Mouse (Mus musculus): ENCODE results near the gene Slc44a2. TPM values are rescaled to one million over a fixed set of nuclear protein-coding genes. Genes with fewer than 3 reads are reported as not detected.

Slc44a2 gene
- total RNA-seq (2023), result 108 and 125 TPM in 2 replicates

DNA sequence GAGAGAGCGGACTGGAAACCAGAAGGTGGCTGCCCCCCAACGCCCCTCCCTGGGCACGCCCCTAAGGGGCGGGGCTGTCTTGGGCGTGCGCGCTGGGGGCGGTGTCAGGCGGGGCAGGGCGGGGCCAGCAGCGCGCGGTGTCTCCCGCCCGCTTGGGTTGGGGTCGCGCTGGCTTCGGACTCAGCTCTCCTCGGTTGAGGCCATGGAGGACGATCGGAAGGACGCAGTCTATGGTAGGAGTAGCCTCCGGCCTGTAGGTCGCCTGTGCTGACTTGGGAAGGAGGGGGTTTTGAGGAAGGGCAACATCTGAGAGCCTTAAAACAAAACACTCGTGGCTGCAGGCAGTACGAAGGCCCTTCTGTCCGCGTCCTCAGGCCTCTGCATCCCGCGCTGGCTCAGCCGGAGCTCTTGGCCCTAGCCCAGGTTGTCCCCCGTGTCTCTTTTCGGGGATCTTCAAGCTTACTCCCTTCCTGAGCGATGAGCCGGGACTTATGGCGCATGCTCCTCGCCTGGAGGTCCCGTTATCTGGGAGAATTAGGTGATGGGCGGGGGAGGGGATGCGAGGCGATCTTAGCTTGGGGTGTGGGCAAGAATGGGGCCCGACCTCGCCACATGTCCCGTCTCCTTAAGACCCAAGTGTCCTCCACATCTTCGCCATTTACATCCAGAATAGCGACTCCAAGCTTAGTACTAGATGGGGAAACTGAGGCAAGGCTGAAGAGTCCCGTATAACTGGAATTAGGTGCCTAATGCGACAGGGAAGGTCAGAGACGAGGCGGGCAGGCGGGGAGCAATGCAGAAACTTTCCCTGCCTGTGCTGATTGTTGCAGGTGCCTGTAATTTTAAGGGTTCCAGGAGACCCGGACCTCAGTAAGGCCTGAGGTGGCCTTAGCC, at the start of gene Slc44a2:
Gene Slc44a2 (plus strand): TSS at position 80 of the 894 bp plus-strand sequence.

DNA sequence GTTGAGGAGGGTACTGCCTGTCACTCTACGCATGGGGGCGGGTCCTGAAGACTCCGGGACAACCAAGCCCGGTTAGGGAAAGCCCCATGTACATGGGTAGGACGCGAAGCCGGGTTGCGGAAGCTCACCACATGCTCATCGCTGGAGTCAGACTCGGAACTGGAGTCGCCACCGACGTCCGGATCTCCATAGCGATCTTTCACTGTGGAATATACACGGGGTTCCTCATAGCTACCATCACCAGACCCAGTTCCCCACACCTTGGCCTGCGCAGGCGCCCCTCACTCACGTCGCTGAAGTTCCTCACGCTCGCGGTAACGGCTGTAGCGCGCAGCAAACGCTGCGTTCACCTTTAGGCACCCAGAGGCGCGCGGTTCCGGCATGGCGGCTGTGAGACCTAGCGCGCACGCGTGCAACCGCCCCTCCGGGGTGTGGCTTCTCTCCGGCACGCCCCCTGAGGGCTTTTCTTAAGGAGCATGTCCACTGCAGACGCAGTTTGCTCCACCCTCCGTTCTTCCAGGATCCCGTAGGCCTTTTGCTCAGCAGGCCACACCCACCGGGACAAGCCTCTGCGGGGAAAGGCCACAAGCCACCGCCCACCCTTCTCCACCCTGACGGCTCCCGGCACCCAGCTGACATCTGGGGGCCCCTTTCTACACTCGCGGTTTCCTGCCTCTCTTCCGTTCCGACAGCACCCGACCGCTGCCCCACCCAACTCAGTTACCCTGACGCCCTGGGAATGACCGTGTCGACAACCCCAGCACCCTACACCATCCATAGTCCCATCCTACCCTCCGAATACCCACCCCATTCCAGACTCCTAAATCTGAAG, 32.7 kb upstream of the Slc44a2 start, which contains the start of gene Kri1:
Gene Kri1 (minus strand): TSS at position 399 of the 832 bp plus-strand sequence.

DNA sequence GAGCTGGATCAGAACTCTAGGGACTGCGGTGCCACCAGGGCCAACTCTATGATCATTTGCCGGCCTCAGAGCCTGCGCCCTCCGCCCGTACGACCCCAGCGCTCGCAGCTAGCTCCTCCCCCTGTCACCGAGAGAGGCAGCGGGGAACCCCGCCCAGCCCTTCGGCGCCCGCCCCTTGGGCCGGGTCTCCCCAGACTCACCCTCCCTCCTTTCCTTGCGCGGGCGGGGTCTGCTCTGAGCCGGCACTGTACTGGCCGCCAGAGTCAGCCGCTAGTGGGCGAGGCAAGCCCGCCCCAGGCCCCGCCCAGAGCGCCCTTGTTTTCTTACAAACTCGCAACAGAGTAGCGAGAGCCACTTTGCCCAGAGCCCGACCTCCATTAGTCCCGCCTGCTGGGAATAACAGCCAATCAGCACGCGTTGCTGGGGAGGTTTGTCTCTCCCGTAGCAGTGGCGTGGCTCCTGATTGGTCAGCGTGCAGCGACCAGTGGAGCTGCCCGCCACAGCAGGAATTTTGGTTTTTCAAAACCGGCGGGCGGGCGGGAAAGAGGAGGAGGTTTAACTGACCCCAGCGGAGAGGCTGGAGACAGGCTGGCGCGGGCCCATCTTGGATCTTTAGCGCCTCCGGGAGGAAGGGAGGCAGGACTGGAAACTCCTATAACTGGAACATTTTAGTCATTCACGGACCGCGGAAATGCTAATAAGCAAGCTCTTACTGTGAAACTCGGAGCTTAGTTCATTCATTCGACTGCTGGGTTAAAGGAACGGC, 29.3 kb upstream of the Slc44a2 start, which contains the start of gene Cdkn2d:
Gene Cdkn2d (minus strand): TSS at position 386 of the 766 bp plus-strand sequence.

DNA sequence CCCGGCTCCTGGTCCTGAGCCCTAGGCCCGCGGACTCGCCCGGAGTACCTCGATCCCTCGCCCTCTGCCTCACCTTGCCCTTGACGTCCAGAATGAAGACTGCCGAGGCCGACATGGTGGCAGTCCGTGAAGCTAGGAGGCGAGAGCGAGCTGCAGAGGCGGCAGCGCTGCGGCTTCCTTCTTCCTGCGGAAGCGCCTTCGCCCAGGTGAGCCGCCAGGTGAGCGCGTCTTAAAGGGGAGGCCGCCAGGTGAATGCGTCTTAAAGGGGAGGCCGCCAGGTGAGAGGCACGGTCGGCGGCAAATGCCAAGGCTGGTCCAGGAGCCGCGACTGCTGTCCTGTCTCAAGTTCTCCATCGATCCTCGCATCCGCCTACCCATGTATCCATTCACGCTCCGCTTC, 8.4 kb upstream of the Slc44a2 start, which contains the start of gene Ap1m2:
Gene Ap1m2 (minus strand): TSS at position 204 of the 400 bp plus-strand sequence.

DNA sequence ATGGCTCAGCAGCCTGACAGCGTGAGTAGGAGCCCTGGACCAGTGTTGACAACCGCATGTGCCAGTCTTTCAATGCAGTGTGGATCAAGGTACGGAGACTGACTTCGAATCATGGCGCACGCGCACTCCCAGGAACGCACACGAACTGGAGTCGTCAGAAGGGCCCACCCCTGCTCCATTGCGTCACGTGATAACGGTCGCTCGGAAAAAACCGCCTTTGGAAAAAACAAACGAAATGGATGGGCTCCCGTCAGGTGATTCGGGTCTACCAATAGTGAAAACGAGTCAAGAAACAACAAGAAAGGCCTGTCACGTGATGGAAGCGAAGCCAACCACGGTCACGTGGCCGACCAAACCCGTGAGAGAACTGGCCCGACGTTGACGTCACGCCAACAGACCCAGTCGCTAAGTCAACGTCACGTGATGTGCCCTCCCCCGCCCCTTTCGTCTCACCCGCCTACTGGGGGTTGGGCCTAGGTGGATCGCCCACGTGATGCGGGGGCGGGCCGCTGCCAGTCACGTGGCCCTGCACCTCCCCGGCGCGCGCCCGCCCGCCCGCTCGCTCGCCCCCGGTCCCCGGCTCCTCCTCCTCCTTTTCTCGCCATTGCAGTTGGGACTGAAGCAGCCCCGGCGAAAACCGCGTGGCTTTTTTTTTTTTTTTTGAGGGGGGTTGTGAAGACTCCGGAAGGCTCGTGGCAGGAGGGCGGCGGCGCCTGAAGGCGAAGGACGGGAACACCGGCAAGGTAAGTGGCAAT, 47.0 kb downstream of the Slc44a2 start, which contains the start of gene Ilf3:
Gene Ilf3 (plus strand): TSS at position 515 of the 755 bp plus-strand sequence.

Other genes with a start within 250 kb of the Slc44a2 start
- 0.51 and 0.82 TPM in 2 replicates for gene Gm49373, start 247.6 kb upstream of the Slc44a2 start, total RNA-seq (2023)
- 5.1 and 13.1 TPM in 2 replicates for gene Fdx1l, start 247.1 kb upstream of the Slc44a2 start, total RNA-seq (2023)
- gene Gm38431, start 228.7 kb upstream of the Slc44a2 start, total RNA-seq (2023), result 2.6 and 6.7 TPM in 2 replicates
- 46.4 and 48.2 TPM in 2 replicates for gene Raver1, start 228.7 kb upstream of the Slc44a2 start, total RNA-seq (2023)
- gene Tyk2, start 189.5 kb upstream of the Slc44a2 start, total RNA-seq (2023), result 36.5 and 51.5 TPM in 2 replicates
- 67.0 and 69.7 TPM in 2 replicates for gene Cdc37, start 170.7 kb upstream of the Slc44a2 start, total RNA-seq (2023)
- gene Pde4a, start 155.0 kb upstream of the Slc44a2 start, total RNA-seq (2023), result 4.1 and 5.6 TPM in 2 replicates
- gene Keap1, start 81.3 kb upstream of the Slc44a2 start, total RNA-seq (2023), result 22.5 and 23.8 TPM in 2 replicates
- 0.98 and 1.0 TPM in 2 replicates for gene S1pr5, start 72.3 kb upstream of the Slc44a2 start, total RNA-seq (2023)
- gene Atg4d, start 55.4 kb upstream of the Slc44a2 start, total RNA-seq (2023), result 42.8 and 57.4 TPM in 2 replicates
- gene Kri1, start 32.7 kb upstream of the Slc44a2 start, total RNA-seq (2023), result 85.9 and 120 TPM in 2 replicates
- 134 and 138 TPM in 2 replicates for gene Cdkn2d, start 29.3 kb upstream of the Slc44a2 start, total RNA-seq (2023)
- 3.1 and 4.9 TPM in 2 replicates for gene Ap1m2, start 8.4 kb upstream of the Slc44a2 start, total RNA-seq (2023)
- gene Ilf3, start 47.2 kb downstream of the Slc44a2 start, total RNA-seq (2023), result 44.6 and 51.6 TPM in 2 replicates
- gene Qtrt1, start 91.1 kb downstream of the Slc44a2 start, total RNA-seq (2023), result 26.3 and 30.6 TPM in 2 replicates
- gene Dnm2, start 104.2 kb downstream of the Slc44a2 start, total RNA-seq (2023), result 246 and 306 TPM in 2 replicates
- gene Tmed1, start 189.6 kb downstream of the Slc44a2 start, total RNA-seq (2023), result 4.2 and 5.8 TPM in 2 replicates
- gene AB124611, start 205.5 kb downstream of the Slc44a2 start, total RNA-seq (2023), result 229 and 277 TPM in 2 replicates
- gene Carm1, start 226.2 kb downstream of the Slc44a2 start, total RNA-seq (2023), result 23.2 and 33.9 TPM in 2 replicates

Measured in neutrophil, adult 65 days (primary cell).